Comparison of ENCODE assay signal across 8 mouse cellular contexts in the genomic region with DNA sequence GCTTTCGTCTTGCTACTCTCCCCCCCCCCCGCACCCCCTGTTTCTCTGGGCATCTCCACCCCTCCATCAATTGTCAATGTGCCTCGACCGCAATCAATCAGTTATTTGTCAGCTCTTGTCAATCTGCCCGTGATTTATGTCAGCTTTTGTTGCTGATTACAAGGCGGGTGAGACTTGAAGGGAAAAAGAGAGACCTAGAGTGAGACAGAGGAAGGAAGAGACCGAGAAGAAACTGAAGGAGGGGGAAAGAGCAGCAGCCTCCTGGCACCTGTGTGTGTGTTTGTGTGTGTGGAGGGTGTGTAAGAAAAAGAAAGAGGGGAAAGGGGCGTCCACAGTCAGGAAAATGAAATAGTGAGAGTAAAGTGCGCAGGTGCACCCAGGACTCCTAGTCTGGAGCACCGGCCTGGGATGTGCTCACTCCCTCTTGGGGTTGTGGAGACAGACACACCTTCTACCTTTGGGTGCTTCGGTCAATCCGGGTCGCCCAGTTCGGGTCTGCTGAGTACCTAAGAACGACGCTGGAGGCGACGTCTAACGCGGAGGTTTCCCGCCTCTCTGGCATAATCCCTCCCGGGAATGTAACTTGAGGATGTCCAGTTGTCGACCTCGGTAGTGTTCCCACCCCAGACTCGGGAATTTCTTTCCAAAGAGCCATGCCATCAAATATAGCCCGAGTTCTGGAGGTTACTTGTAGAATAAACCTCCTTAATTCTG. TPM values are rescaled to one million over a fixed set of nuclear protein-coding genes. Genes with fewer than 3 reads are reported as not detected.
DNase-seq lines count a peak whose midpoint lies in the region; ATAC-seq and TF ChIP-seq lines count a peak whose summit lies in the region.

No protein-coding gene starts in this region.

- TF ChIP-seq CTCF in intestine, postnatal 0 days (IDR thresholded peaks at IDR 0.05; ENCODE audit: low read depth): no peak
- no peak for TF ChIP-seq CTCF in lung, embryonic 14.5 days (IDR thresholded peaks at IDR 0.05; ENCODE audit: low read depth)

- peak overlapping the region; percentile 82 for H3K4me3 ChIP-seq in intestine, postnatal 0 days (ENCODE audit: low read depth, low read length)
- peak overlapping the region; percentile 93 for H3K4me3 ChIP-seq in lung, embryonic 14.5 days (ENCODE audit: low read depth, low read length)

- ATAC-seq in intestine, postnatal 0 days: no peak
- no peak for ATAC-seq in lung, embryonic 14.5 days (ENCODE audit: insufficient read depth)

- H3K36me3 ChIP-seq in intestine, postnatal 0 days (ENCODE audit: control insufficient read depth, insufficient read depth): peaks cover 11% of the 10 kb centered on the region; the same call in 1 of the 2 replicates
- peaks cover 24% of the 10 kb centered on the region for H3K36me3 ChIP-seq in lung, embryonic 14.5 days (ENCODE audit: insufficient read depth)

- H3K9ac ChIP-seq in intestine, postnatal 0 days (ENCODE audit: low read depth, low read length): peak overlapping the region; percentile 90; the same call in 1 of the 2 replicates
- H3K9ac ChIP-seq in lung, embryonic 14.5 days: peak overlapping the region; percentile 66

- H3K27me3 ChIP-seq in intestine, postnatal 0 days (replicated peaks; ENCODE audit: control insufficient read depth, insufficient read depth, low read length): no peaks in the 10 kb centered on the region
- no peaks in the 10 kb centered on the region for H3K27me3 ChIP-seq in lung, embryonic 14.5 days (ENCODE audit: insufficient read depth, low read length)

- H3K4me1 ChIP-seq in intestine, postnatal 0 days (replicated peaks; ENCODE audit: control insufficient read depth, insufficient read depth, low read length): 0 out of 2 replicates have a peak, but pooled peaks cover 2% of the 10 kb centered on the region
- H3K4me1 ChIP-seq in lung, embryonic 14.5 days (ENCODE audit: insufficient read depth): peaks cover 9% of the 10 kb centered on the region; the same call in 1 of the 2 replicates

- intact Hi-C loops in left cerebral cortex, postnatal 10 days (cut with DNase I): loop anchor here (5.0 to 10.0 kb wide), 5 partner anchors 186 to 1539 kb away; no protein-coding TSS in a partner anchor

- under 1% methylated on average over 26 of the region's 26 CpGs for WGBS in intestine, postnatal 0 days
- under 1% methylated on average over 26 of the region's 26 CpGs for WGBS in lung, embryonic 14.5 days

- H3K27ac ChIP-seq in intestine, postnatal 0 days (ENCODE audit: low read depth, low read length): peak overlapping the region; percentile 95
- H3K27ac ChIP-seq in lung, embryonic 14.5 days (ENCODE audit: low read depth): peak overlapping the region; percentile 94

- DNase-seq in B cell, adult 2 months: peak; percentile 10 to 23
- DNase-seq in ZHBTc4 (ENCODE audit: low read depth, low spot score): peak; percentile 51
- peak; percentile 37 for DNase-seq in forelimb bud, embryonic 11.5 days (ENCODE audit: low read depth, low spot score)
- peak; percentile 73 for DNase-seq in lung, embryonic 14.5 days
- peak; percentile 51 for DNase-seq in ovary, postnatal 36 days (ENCODE audit: low spot score)
- no peak for DNase-seq in left cerebral cortex, postnatal 10 days (ENCODE audit: extremely low spot score in 1 of 2, low spot score in 2 of 2)
- no peak for DNase-seq in yolk sac, embryonic 10.5 days (ENCODE audit: low spot score)

- H3K9me3 ChIP-seq in intestine, postnatal 0 days (ENCODE audit: control insufficient read depth): no peaks in the 10 kb centered on the region
- no peaks in the 10 kb centered on the region for H3K9me3 ChIP-seq in lung, embryonic 14.5 days (ENCODE audit: low read depth, low read length)

- peak overlapping the region; percentile 95 for H3K4me2 ChIP-seq in intestine, postnatal 0 days (replicated peaks; ENCODE audit: low read depth)
- peak overlapping the region; percentile 83 for H3K4me2 ChIP-seq in lung, embryonic 14.5 days

RNA-seq across cellular contexts. Expression of gene Zfp503, which starts 0.7 kb away (rescaled TPM):
- 5.7 and 6.5 TPM in 2 replicates for polyA plus RNA-seq in intestine, postnatal 0 days (2015; fragmentation: Nextera tagmentation; extraction: Ambion mirVana)
- polyA plus RNA-seq in lung, embryonic 14.5 days (2014; fragmentation: Nextera tagmentation; extraction: Ambion mirVana): 20.4 and 22.0 TPM in 2 replicates
- 1 to 10 TPM; 2.6 to 3.2 TPM for total RNA-seq in left cerebral cortex, postnatal 10 days (2021)

RNA-seq across cellular contexts. Expression of gene Lrmda, which starts 30.8 kb away (rescaled TPM):
- polyA plus RNA-seq in intestine, postnatal 0 days (2015; fragmentation: Nextera tagmentation; extraction: Ambion mirVana): 0.73 and 1.8 TPM in 2 replicates
- polyA plus RNA-seq in lung, embryonic 14.5 days (2014; fragmentation: Nextera tagmentation; extraction: Ambion mirVana): 0.35 and 1.1 TPM in 2 replicates
- total RNA-seq in left cerebral cortex, postnatal 10 days (2021): 1 to 10 TPM in 1 of 2 experiments, not detected in 1; 1.1 TPM

Comparison
In these comparisons a context has a peak if more than half of its experiments do, and no peak if none do; other contexts are left out.
1. DNase-seq: peak in B cell, adult 2 months (2 of 2), ZHBTc4 (single experiment), forelimb bud, embryonic 11.5 days (single experiment), lung, embryonic 14.5 days (single experiment) and ovary, postnatal 36 days (single experiment); none in left cerebral cortex, postnatal 10 days (0 of 2) and yolk sac, embryonic 10.5 days (single experiment).